Mouse (Mus musculus) kidney, postnatal 10 days (tissue): ENCODE measurements around the gene Ccdc92.

Experiments
- DNase-seq: peaks from one replicate; pipeline ENCODE4 v3.0.0; 2021; ENCODE audit warnings: mixed read lengths

Ccdc92 gene

GRCm38 (mm10) chr5:124854202-124854601 lies 8.0 kb downstream of the Ccdc92 start:
- no peak for DNase-seq

- no peak for DNase-seq
These were observed 9.1 kb downstream of the Ccdc92 start for GRCm38 (mm10) chr5:124853079-124853478.

GRCm38 (mm10) chr5:124852294-124852693 lies 9.9 kb downstream of the Ccdc92 start:
- DNase-seq = no peak

- DNase-seq = no peak
These were observed 10.7 kb downstream of the Ccdc92 start for GRCm38 (mm10) chr5:124851572-124851971.

- DNase-seq = no peak
These were observed 13.2 kb downstream of the Ccdc92 start for GRCm38 (mm10) chr5:124848994-124849393.

GRCm38 (mm10) chr5:124847014-124847413 lies 15.2 kb downstream of the Ccdc92 start:
- no peak for DNase-seq

GRCm38 (mm10) chr5:124844929-124845328 lies 17.3 kb downstream of the Ccdc92 start:
- no peak for DNase-seq

GRCm38 (mm10) chr5:124843386-124843785 lies 18.8 kb downstream of the Ccdc92 start:
- no peak for DNase-seq

GRCm38 (mm10) chr5:124840669-124841068 lies 21.6 kb downstream of the Ccdc92 start:
- DNase-seq = no peak

- no peak for DNase-seq
These were observed 22.0 kb downstream of the Ccdc92 start for GRCm38 (mm10) chr5:124840202-124840601.

GRCm38 (mm10) chr5:124836621-124837020 lies 25.6 kb downstream of the Ccdc92 start:
- DNase-seq = no peak

GRCm38 (mm10) chr5:124836075-124836474 lies 26.1 kb downstream of the Ccdc92 start:
- DNase-seq = no peak

GRCm38 (mm10) chr5:124835218-124835617 lies 27.0 kb downstream of the Ccdc92 start:
- DNase-seq = no peak

- DNase-seq = no peak
These were observed 31.9 kb downstream of the Ccdc92 start for GRCm38 (mm10) chr5:124830331-124830730.

- no peak for DNase-seq
These were observed 39.9 kb downstream of the Ccdc92 start for GRCm38 (mm10) chr5:124822128-124822894.

- peak; percentile 23 for DNase-seq
These were observed 45.2 kb downstream of the Ccdc92 start for GRCm38 (mm10) chr5:124817050-124817449.

- DNase-seq = peak; percentile 23
These were observed 47.4 kb downstream of the Ccdc92 start for GRCm38 (mm10) chr5:124814797-124815196.

GRCm38 (mm10) chr5:124812466-124812865 lies 49.8 kb downstream of the Ccdc92 start:
- DNase-seq = no peak

- no peak for DNase-seq
These were observed 52.4 kb downstream of the Ccdc92 start for GRCm38 (mm10) chr5:124809708-124810366.

GRCm38 (mm10) chr5:124792112-124792511 lies 70.1 kb downstream of the Ccdc92 start:
- no peak for DNase-seq

GRCm38 (mm10) chr5:124785650-124786049 lies 76.6 kb downstream of the Ccdc92 start:
- no peak for DNase-seq
